Mouse (Mus musculus) lung, adult 2 months (tissue): ENCODE data around the gene AU040320.

Experiments
- CTCF ChIP-seq: fragments of 200-500 bp; IDR thresholded peaks from 2 replicates; pipeline ENCODE4 v1.5.1; 2011; ENCODE audit warnings: mild to moderate bottlenecking, low read length, control low read depth; ENCODE audit not compliant: insufficient read depth
- POLR2A ChIP-seq: fragments of 200-500 bp; IDR thresholded peaks from 2 replicates; pipeline ENCODE4 v1.6.1; 2011; ENCODE audit warnings: low read depth, mild to moderate bottlenecking, control low read depth, low read length, borderline replicate concordance; ENCODE audit errors: extremely low read depth

DNA sequence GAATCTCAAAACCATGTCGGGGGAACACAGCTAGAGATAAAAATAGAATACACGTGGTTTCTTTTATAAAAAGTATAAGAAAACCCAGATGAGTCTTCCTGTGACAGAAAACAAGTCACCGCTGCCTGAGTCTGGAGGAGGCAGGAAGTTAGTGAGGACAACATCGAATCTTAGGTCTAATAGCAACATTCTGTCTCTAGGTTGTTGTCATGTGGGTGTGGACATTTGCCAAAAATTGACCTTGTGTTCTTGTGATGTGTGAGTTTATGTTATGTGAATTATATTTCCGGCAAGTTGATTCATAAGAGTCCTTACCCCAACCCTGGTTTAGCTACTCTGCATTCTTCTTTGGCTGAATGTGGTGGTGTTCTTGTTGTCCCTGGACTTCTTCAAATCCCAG is 59.9 kb downstream of the AU040320 start:
- TF ChIP-seq CTCF (no peak), POLR2A (no peak)
